Mouse (Mus musculus): ENCODE data around the gene Sdf2. TPM values are rescaled to one million over a fixed set of nuclear protein-coding genes. Genes with fewer than 3 reads are reported as not detected.

The Sdf2 gene
- polyA plus RNA-seq, 1 experiment from 2014 or later: 52.5 TPM

Other genes starting within 250 kb of the Sdf2 start
- 10.7 and 14.0 TPM in 2 replicates for gene Dhrs13, start 213.5 kb upstream of the Sdf2 start, polyA plus RNA-seq (2015; fragmentation: Nextera tagmentation; extraction: Ambion mirVana)
- gene Flot2, start 207.8 kb upstream of the Sdf2 start, polyA plus RNA-seq (2015; fragmentation: Nextera tagmentation; extraction: Ambion mirVana): 85.8 and 100 TPM in 2 replicates
- gene Eral1, start 165.4 kb upstream of the Sdf2 start, polyA plus RNA-seq (2015; fragmentation: Nextera tagmentation; extraction: Ambion mirVana): 21.1 and 24.5 TPM in 2 replicates
- 14.1 and 16.2 TPM in 2 replicates for gene Fam222b, start 151.1 kb upstream of the Sdf2 start, polyA plus RNA-seq (2015; fragmentation: Nextera tagmentation; extraction: Ambion mirVana)
- gene Traf4, start 80.2 kb upstream of the Sdf2 start, polyA plus RNA-seq (2015; fragmentation: Nextera tagmentation; extraction: Ambion mirVana): 30.8 and 42.8 TPM in 2 replicates
- 12.4 and 17.3 TPM in 2 replicates for gene Nek8, start 69.1 kb upstream of the Sdf2 start, polyA plus RNA-seq (2015; fragmentation: Nextera tagmentation; extraction: Ambion mirVana)
- 13.5 and 14.2 TPM in 2 replicates for gene Tlcd1, start 69.0 kb upstream of the Sdf2 start, polyA plus RNA-seq (2015; fragmentation: Nextera tagmentation; extraction: Ambion mirVana)
- 717 and 816 TPM in 2 replicates for gene Rpl23a, start 62.2 kb upstream of the Sdf2 start, polyA plus RNA-seq (2015; fragmentation: Nextera tagmentation; extraction: Ambion mirVana)
- gene Rab34, start 57.3 kb upstream of the Sdf2 start, polyA plus RNA-seq (2015; fragmentation: Nextera tagmentation; extraction: Ambion mirVana): 54.5 and 72.1 TPM in 2 replicates
- gene Proca1, start 52.4 kb upstream of the Sdf2 start, polyA plus RNA-seq (2015; fragmentation: Nextera tagmentation; extraction: Ambion mirVana): 2.9 and 3.0 TPM in 2 replicates
- gene Supt6, start 241 bp downstream of the Sdf2 start, polyA plus RNA-seq (2015; fragmentation: Nextera tagmentation; extraction: Ambion mirVana): 12.9 and 18.6 TPM in 2 replicates
- 63.9 and 71.9 TPM in 2 replicates for gene 2610507B11Rik, start 16.0 kb downstream of the Sdf2 start, polyA plus RNA-seq (2015; fragmentation: Nextera tagmentation; extraction: Ambion mirVana)
- 0.23 and 0.38 TPM in 2 replicates for gene BC030499, start 45.1 kb downstream of the Sdf2 start, polyA plus RNA-seq (2015; fragmentation: Nextera tagmentation; extraction: Ambion mirVana)
- gene Spag5, start 55.8 kb downstream of the Sdf2 start, polyA plus RNA-seq (2015; fragmentation: Nextera tagmentation; extraction: Ambion mirVana): 21.6 and 30.9 TPM in 2 replicates
- gene Aldoc, start 77.2 kb downstream of the Sdf2 start, polyA plus RNA-seq (2015; fragmentation: Nextera tagmentation; extraction: Ambion mirVana): 20.6 and 28.6 TPM in 2 replicates
- 46.1 and 62.4 TPM in 2 replicates for gene Pigs, start 82.7 kb downstream of the Sdf2 start, polyA plus RNA-seq (2015; fragmentation: Nextera tagmentation; extraction: Ambion mirVana)
- gene Unc119, start 97.7 kb downstream of the Sdf2 start, polyA plus RNA-seq (2015; fragmentation: Nextera tagmentation; extraction: Ambion mirVana): 31.0 and 43.3 TPM in 2 replicates
- gene Foxn1, start 140.8 kb downstream of the Sdf2 start, polyA plus RNA-seq (2015; fragmentation: Nextera tagmentation; extraction: Ambion mirVana): 0.78 and 8.9 TPM in 2 replicates
- 0.08 TPM in 1 of 2 replicates, not detected in the other for gene Slc13a2, start 176.5 kb downstream of the Sdf2 start, polyA plus RNA-seq (2015; fragmentation: Nextera tagmentation; extraction: Ambion mirVana)
- gene Slc46a1, start 220.0 kb downstream of the Sdf2 start, polyA plus RNA-seq (2015; fragmentation: Nextera tagmentation; extraction: Ambion mirVana): 6.5 and 7.5 TPM in 2 replicates